Mouse (Mus musculus): Measurements from ENCODE around the gene Dlgap4. TPM values are rescaled to one million over a fixed set of nuclear protein-coding genes. Genes with fewer than 3 reads are reported as not detected.
A peak's percentile ranks its signal among the peaks of the same experiment; 100 is the strongest.

The Dlgap4 gene
- polyA plus RNA-seq, 1 experiment from 2014 or later, result 162 TPM

DNA sequence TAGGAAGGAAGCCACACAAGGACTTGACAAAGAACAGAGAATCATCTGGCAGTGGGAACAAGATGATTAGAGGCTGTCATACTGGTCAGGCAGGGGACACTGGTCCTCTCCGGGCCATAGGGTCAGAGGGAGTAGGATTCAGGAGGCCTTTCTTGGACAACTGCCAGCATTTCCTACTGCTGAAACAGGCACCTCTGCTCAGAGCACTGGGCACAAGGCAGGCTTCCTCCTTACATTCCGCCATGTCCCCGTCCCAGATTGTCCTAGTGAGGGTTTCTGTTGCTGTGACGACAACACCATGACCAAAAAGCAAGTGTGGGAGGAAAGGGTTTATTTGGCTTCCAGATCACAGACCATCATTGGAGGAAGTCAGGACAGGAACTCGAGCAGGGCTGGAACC is 105.3 kb downstream of the Dlgap4 start:
- H3K4me2 ChIP-seq (replicated peaks; ENCODE audit: low read depth, low read length), result no peak overlapping the region
- no peak overlapping the region for H3K4me3 ChIP-seq (ENCODE audit: low read depth, low read length)
- H3K4me1 ChIP-seq (replicated peaks; ENCODE audit: control insufficient read depth, insufficient read depth, low read length), result no peaks in the 10 kb centered on the region; the same call in 1 of the 2 replicates
- WGBS, result 72% methylated on average over 5 of the region's 5 CpGs
- no peak for DNase-seq (ENCODE audit: low spot score)
- H3K9me3 ChIP-seq (ENCODE audit: control insufficient read depth, low read length), result no peaks in the 10 kb centered on the region
- no peak overlapping the region for H3K9ac ChIP-seq (ENCODE audit: low read depth, low read length)
- H3K36me3 ChIP-seq (ENCODE audit: control insufficient read depth, insufficient read depth, low read length), result no peaks in the 10 kb centered on the region
- no peak for ATAC-seq (ENCODE audit: low FRiP score)
- H3K27me3 ChIP-seq (ENCODE audit: control insufficient read depth, insufficient read depth, low read length), result no peaks in the 10 kb centered on the region
- no peak overlapping the region for H3K27ac ChIP-seq (ENCODE audit: low read depth, low read length)

DNA sequence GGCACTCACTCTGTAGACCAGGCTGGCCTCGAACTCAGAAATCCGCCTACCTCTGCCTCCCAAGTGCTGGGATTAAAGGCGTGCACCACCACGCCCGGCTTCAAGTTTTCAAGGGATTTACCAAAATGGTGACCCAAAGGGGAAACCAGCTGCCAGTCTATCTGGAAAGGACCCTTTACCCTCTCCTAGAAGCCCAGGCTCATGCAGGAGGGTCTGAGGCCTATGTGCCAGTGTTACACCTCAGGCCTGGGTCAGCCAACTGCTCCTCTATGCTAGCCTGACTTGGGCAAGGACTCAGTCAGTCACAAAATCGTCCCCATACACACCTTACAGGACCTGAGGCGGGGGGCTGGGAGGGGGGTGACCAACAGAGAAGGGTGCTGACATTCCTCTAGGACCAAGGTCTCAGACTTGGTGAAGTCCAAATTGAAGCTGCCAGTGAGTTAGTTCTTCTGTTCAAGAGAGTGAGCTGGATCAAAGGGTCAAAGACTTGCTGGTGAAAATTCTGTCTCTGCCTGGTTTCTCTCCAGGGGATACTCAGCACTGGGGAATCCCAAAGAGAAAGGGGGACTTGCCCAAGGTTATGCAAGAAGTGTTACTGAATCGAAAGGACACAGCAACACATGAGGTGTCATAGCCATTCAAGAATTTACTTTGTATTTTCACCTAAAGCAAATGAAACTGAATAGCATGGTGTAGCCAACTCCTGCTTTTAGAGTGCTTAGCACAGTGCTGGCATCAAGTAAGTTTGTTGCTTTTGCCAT is 106.2 kb downstream of the Dlgap4 start:
- no peaks in the 10 kb centered on the region for H3K27me3 ChIP-seq (ENCODE audit: control insufficient read depth, insufficient read depth, low read length)
- peak overlapping the region; percentile 84 for H3K9ac ChIP-seq (ENCODE audit: low read depth, low read length)
- 88% methylated on average over 8 of the region's 8 CpGs for WGBS
- no peaks in the 10 kb centered on the region for H3K9me3 ChIP-seq (ENCODE audit: control insufficient read depth, low read length)
- H3K4me1 ChIP-seq (replicated peaks; ENCODE audit: control insufficient read depth, insufficient read depth, low read length), result peaks cover 3% of the 10 kb centered on the region; the same call in 1 of the 2 replicates
- DNase-seq (ENCODE audit: low spot score) (no peak), ATAC-seq (ENCODE audit: low FRiP score) (no peak)
- no peak overlapping the region for H3K27ac ChIP-seq (ENCODE audit: low read depth, low read length)
- no peaks in the 10 kb centered on the region for H3K36me3 ChIP-seq (ENCODE audit: control insufficient read depth, insufficient read depth, low read length)
- peak overlapping the region; percentile 66 for H3K4me2 ChIP-seq (replicated peaks; ENCODE audit: low read depth, low read length)
- H3K4me3 ChIP-seq (ENCODE audit: low read depth, low read length), result peak overlapping the region; percentile 92

DNA sequence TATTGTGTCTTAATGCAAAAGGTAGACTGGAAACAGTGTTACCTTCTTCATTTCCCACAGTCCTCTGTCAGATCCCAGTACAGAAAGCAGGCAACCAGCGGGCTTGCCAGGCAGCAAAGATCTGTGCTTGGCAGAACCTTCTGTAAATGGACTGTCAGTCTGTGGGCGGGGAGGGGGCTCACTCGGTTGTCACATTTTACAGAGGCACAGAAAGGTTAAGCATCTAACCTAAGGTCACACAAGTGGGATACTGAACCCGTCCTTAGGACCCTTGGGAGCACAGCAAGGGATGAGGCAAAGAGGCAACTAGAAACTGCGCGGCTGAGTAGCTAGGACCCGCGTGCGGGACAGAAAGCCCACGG is 106.8 kb downstream of the Dlgap4 start:
- peak overlapping the region; percentile 58; the same call in 1 of the 2 replicates for H3K27ac ChIP-seq (ENCODE audit: low read depth, low read length)
- peak overlapping the region; percentile 84 for H3K9ac ChIP-seq (ENCODE audit: low read depth, low read length)
- peaks cover 7% of the 10 kb centered on the region; the same call in 1 of the 2 replicates for H3K4me1 ChIP-seq (replicated peaks; ENCODE audit: control insufficient read depth, insufficient read depth, low read length)
- no peaks in the 10 kb centered on the region for H3K9me3 ChIP-seq (ENCODE audit: control insufficient read depth, low read length)
- no peak for DNase-seq (ENCODE audit: low spot score)
- peak overlapping the region; percentile 92 for H3K4me3 ChIP-seq (ENCODE audit: low read depth, low read length)
- no peaks in the 10 kb centered on the region for H3K36me3 ChIP-seq (ENCODE audit: control insufficient read depth, insufficient read depth, low read length)
- H3K4me2 ChIP-seq (replicated peaks; ENCODE audit: low read depth, low read length), result peak overlapping the region; percentile 66
- 2% methylated on average over 10 of the region's 10 CpGs for WGBS
- no peak; the same call in 1 of the 2 replicates for ATAC-seq (ENCODE audit: low FRiP score)
- H3K27me3 ChIP-seq (ENCODE audit: control insufficient read depth, insufficient read depth, low read length), result no peaks in the 10 kb centered on the region

DNA sequence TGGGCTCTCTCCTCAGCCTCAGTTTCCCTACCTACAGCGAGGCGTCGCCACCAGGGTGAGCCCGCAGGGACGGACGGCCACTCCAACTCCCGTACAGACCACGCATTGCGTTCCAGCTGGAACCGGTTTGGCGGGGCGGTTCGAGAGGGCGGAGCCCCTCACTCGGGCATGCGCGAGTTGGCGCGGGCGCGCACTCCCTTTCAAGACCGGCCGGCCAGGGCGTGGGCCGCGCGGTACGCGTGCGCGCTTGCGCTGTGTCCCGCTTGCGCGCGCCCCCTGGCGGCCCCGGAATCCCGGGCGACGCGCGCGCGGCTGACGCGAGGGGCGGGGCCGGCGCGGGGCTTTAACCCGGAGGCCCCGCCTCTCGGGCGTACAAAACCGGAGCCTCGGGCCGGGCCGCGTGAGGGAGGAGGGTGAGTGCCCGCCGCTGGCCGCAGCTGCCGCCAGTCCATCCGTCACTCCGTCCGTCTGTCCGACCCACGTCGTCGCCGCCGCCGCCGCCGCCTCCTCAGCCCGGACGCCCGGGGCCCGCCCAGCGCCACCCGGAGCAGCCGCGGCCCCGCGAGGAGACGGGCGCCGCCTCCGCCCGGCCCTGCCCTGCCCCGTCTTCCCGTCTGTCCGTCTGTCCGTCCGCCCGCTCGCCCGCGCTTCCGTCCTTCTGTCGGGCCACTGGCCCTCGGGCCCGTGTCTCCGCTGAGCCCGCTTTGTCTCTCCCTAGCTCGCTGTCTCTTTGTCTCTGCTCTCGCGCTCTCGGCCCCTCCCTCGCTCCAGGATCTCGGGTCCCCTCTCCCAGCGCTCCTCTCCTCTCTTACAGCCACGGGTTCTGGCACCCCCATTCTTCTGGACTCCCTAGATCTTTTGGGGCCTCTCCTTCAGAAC is 107.4 kb downstream of the Dlgap4 start:
- Histone ChIP-seq H3K27me3 (ENCODE audit: control insufficient read depth, insufficient read depth, low read length) (no peaks in the 10 kb centered on the region), H3K4me1 (replicated peaks; ENCODE audit: control insufficient read depth, insufficient read depth, low read length) (peaks cover 11% of the 10 kb centered on the region), H3K9ac (ENCODE audit: low read depth, low read length) (peak overlapping the region; percentile 97), H3K4me3 (ENCODE audit: low read depth, low read length) (peak overlapping the region; percentile 92), H3K9me3 (ENCODE audit: control insufficient read depth, low read length) (no peaks in the 10 kb centered on the region), H3K27ac (ENCODE audit: low read depth, low read length) (peak overlapping the region; percentile 88), H3K36me3 (ENCODE audit: control insufficient read depth, insufficient read depth, low read length) (no peaks in the 10 kb centered on the region), H3K4me2 (replicated peaks; ENCODE audit: low read depth, low read length) (peak overlapping the region; percentile 66)
- DNase-seq (ENCODE audit: low spot score) (peak; percentile 99), ATAC-seq (ENCODE audit: low FRiP score) (peak; percentile 86)
- under 1% methylated on average over 73 of the region's 114 CpGs for WGBS

DNA sequence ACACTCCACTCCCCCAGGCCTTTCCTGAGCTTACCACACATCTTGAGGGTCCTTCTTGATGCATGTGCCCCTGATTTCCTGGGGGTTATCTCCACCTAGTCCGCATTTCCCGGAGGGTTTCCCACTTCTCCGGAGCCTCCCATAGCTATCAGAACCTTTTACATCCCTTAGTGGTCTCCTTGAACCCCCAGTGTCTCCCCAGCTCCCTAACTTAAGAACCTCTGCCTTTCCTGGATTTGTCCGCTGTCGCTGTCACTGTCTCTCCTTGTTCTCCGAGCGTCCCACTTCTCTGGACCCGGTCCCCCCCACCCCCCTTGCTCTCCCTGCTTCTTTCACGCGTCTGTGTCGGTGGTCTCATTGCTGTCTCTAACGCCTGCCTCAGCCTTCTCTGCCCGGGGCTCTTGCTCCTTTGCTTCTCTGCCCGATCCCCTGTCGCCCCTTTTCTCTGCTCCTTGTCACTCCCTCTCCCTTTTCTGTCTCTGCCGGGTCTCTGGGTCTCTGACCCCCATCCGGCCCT is 108.1 kb downstream of the Dlgap4 start:
- Histone ChIP-seq H3K36me3 (ENCODE audit: control insufficient read depth, insufficient read depth, low read length) (no peaks in the 10 kb centered on the region), H3K9me3 (ENCODE audit: control insufficient read depth, low read length) (no peaks in the 10 kb centered on the region), H3K9ac (ENCODE audit: low read depth, low read length) (peak overlapping the region; percentile 97), H3K27me3 (ENCODE audit: control insufficient read depth, insufficient read depth, low read length) (no peaks in the 10 kb centered on the region), H3K4me3 (ENCODE audit: low read depth, low read length) (peak overlapping the region; percentile 92), H3K27ac (ENCODE audit: low read depth, low read length) (peak overlapping the region; percentile 88), H3K4me1 (replicated peaks; ENCODE audit: control insufficient read depth, insufficient read depth, low read length) (peaks cover 17% of the 10 kb centered on the region), H3K4me2 (replicated peaks; ENCODE audit: low read depth, low read length) (peak overlapping the region; percentile 54)
- DNase-seq (ENCODE audit: low spot score) (no peak), ATAC-seq (ENCODE audit: low FRiP score) (peak; percentile 15; the same call in 1 of the 2 replicates)
- WGBS, result under 1% methylated on average over 17 of the region's 17 CpGs

- Histone ChIP-seq H3K36me3 (ENCODE audit: control insufficient read depth, insufficient read depth, low read length) (no peaks in the 10 kb centered on the region), H3K27ac (ENCODE audit: low read depth, low read length) (peak overlapping the region; percentile 88), H3K4me1 (replicated peaks; ENCODE audit: control insufficient read depth, insufficient read depth, low read length) (peaks cover 17% of the 10 kb centered on the region), H3K4me2 (replicated peaks; ENCODE audit: low read depth, low read length) (peak overlapping the region; percentile 54), H3K4me3 (ENCODE audit: low read depth, low read length) (peak overlapping the region; percentile 92), H3K9ac (ENCODE audit: low read depth, low read length) (peak overlapping the region; percentile 97), H3K27me3 (ENCODE audit: control insufficient read depth, insufficient read depth, low read length) (no peaks in the 10 kb centered on the region), H3K9me3 (ENCODE audit: control insufficient read depth, low read length) (no peaks in the 10 kb centered on the region)
- ATAC-seq (ENCODE audit: low FRiP score), result peak; percentile 16
- WGBS, result 1% methylated on average over 15 of the region's 15 CpGs
- peak; percentile 56 for DNase-seq (ENCODE audit: low spot score)
Observed at GRCm38 (mm10) chr2:156722071-156722575, 108.6 kb downstream of the Dlgap4 start.

- ATAC-seq (ENCODE audit: low FRiP score), result no peak
- H3K9me3 ChIP-seq (ENCODE audit: control insufficient read depth, low read length), result no peaks in the 10 kb centered on the region
- H3K27me3 ChIP-seq (ENCODE audit: control insufficient read depth, insufficient read depth, low read length), result no peaks in the 10 kb centered on the region
- H3K4me1 ChIP-seq (replicated peaks; ENCODE audit: control insufficient read depth, insufficient read depth, low read length), result peaks cover 17% of the 10 kb centered on the region
- no peaks in the 10 kb centered on the region for H3K36me3 ChIP-seq (ENCODE audit: control insufficient read depth, insufficient read depth, low read length)
- peak overlapping the region; percentile 92 for H3K4me3 ChIP-seq (ENCODE audit: low read depth, low read length)
- 54% methylated on average over 5 of the region's 5 CpGs for WGBS
- H3K4me2 ChIP-seq (replicated peaks; ENCODE audit: low read depth, low read length), result peak overlapping the region; percentile 54
- H3K9ac ChIP-seq (ENCODE audit: low read depth, low read length), result peak overlapping the region; percentile 97; the same call in 1 of the 2 replicates
- no peak for DNase-seq (ENCODE audit: low spot score)
- H3K27ac ChIP-seq (ENCODE audit: low read depth, low read length), result no peak overlapping the region
Observed at GRCm38 (mm10) chr2:156722752-156723151, 109.2 kb downstream of the Dlgap4 start.

- Histone ChIP-seq H3K9ac (ENCODE audit: low read depth, low read length) (no peak overlapping the region), H3K9me3 (ENCODE audit: control insufficient read depth, low read length) (no peaks in the 10 kb centered on the region), H3K4me3 (ENCODE audit: low read depth, low read length) (peak overlapping the region; percentile 8; the same call in 1 of the 2 replicates), H3K4me2 (replicated peaks; ENCODE audit: low read depth, low read length) (no peak overlapping the region), H3K4me1 (replicated peaks; ENCODE audit: control insufficient read depth, insufficient read depth, low read length) (peaks cover 17% of the 10 kb centered on the region), H3K27me3 (ENCODE audit: control insufficient read depth, insufficient read depth, low read length) (no peaks in the 10 kb centered on the region), H3K27ac (ENCODE audit: low read depth, low read length) (no peak overlapping the region), H3K36me3 (ENCODE audit: control insufficient read depth, insufficient read depth, low read length) (no peaks in the 10 kb centered on the region)
- WGBS, result 82% methylated on average over 1 of the region's 1 CpGs
- DNase-seq (ENCODE audit: low spot score) (no peak), ATAC-seq (ENCODE audit: low FRiP score) (no peak)
Observed at GRCm38 (mm10) chr2:156723899-156724523, 110.5 kb downstream of the Dlgap4 start.
